Comparison of ENCODE assay signal across 11 mouse cellular contexts in genomic region chr17:14187096-14187495, GRCm38 (mm10). TPM values are rescaled to one million over a fixed set of nuclear protein-coding genes. Genes with fewer than 3 reads are reported as not detected.
"Had no signal": no experiment of that assay in that cellular context is flagged by ENCODE, and none has a peak within 500 bp of the region (broad histone marks: within the 10 kb centered on the region; RNA-seq: fewer than 3 reads in every experiment).

No protein-coding gene starts in this region.

- H3K27ac ChIP-seq: limb, embryonic 13.5 days; liver, embryonic 14.5 days; midbrain, embryonic 12.5 days; neural tube, embryonic 13.5 days had no signal

- H3K9ac ChIP-seq: limb, embryonic 13.5 days; liver, embryonic 14.5 days; midbrain, embryonic 12.5 days; neural tube, embryonic 13.5 days had no signal

- H3K9me3 ChIP-seq: midbrain, embryonic 12.5 days; neural tube, embryonic 13.5 days had no signal

- DNase-seq: left cerebral cortex, postnatal 4 days; lung, adult 18-20 months; right cerebral cortex, adult 18-20 months; right cerebral cortex, postnatal 25 days; thymus, postnatal 36 days had no signal

- H3K36me3 ChIP-seq: limb, embryonic 13.5 days; midbrain, embryonic 12.5 days; neural tube, embryonic 13.5 days had no signal

- H3K4me2 ChIP-seq: limb, embryonic 13.5 days; midbrain, embryonic 12.5 days; neural tube, embryonic 13.5 days had no signal

- ATAC-seq: midbrain, embryonic 16.5 days had no signal

- H3K4me1 ChIP-seq: midbrain, embryonic 12.5 days; neural tube, embryonic 13.5 days had no signal

- H3K4me3 ChIP-seq: limb, embryonic 13.5 days; midbrain, embryonic 12.5 days; neural tube, embryonic 13.5 days had no signal

- H3K27me3 ChIP-seq: limb, embryonic 13.5 days; neural tube, embryonic 13.5 days had no signal

RNA-seq across cellular contexts. Expression of gene Dact2, which starts 17.0 kb away (rescaled TPM):
- total RNA-seq: megakaryocyte-erythroid progenitor cell, adult 5-6 weeks had no signal
